8 mouse cellular contexts compared by ENCODE assay signal in the genomic region with DNA sequence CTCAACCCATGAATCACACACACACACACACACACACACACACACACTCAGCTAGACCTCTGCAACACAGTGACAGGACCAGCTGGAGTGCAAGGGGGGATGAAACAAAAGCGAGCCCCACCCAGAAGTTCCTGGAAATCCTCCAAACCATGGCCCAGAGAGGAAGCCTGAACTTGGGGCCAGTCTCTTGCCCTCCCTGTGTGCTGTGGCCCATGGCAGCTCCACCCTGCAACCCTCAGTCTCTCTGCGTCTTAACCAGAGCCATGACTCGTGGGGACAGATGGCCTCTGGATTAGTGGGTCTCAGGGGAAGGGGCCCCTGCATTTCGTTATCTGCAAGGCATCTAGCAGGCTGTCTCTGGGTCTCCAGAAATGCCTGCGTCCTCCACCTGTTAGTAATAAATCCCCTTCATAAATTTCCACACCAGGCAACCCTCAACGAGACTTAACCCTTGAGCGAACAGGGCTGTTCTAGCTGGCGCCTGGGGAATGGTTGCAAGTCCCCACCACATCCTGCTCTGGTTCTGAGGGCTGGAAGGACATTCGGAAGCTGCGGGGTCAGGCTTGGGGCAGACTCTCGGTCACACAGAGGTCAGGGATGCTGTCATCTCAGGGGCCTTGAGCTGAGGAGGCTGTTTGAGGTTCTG. TPM values are rescaled to one million over a fixed set of nuclear protein-coding genes. Genes with fewer than 3 reads are reported as not detected.
DNase-seq lines count a peak whose midpoint lies in the region; ATAC-seq lines count a peak whose summit lies in the region.

No protein-coding gene starts in this region.

- H3K27me3 ChIP-seq in midbrain, embryonic 11.5 days (ENCODE audit: control insufficient read depth, insufficient read depth, low read length) = no peaks in the 10 kb centered on the region; the same call in 1 of the 2 replicates
- H3K27me3 ChIP-seq in midbrain, embryonic 15.5 days (replicated peaks) = no peaks in the 10 kb centered on the region
- H3K27me3 ChIP-seq in lung, embryonic 15.5 days = no peaks in the 10 kb centered on the region
- H3K27me3 ChIP-seq in stomach, embryonic 16.5 days (ENCODE audit: control insufficient read depth, insufficient read depth, low read length) = no peaks in the 10 kb centered on the region

- no peak overlapping the region for H3K4me3 ChIP-seq in midbrain, embryonic 11.5 days (ENCODE audit: low read depth, low read length)
- H3K4me3 ChIP-seq in midbrain, embryonic 15.5 days = no peak overlapping the region
- H3K4me3 ChIP-seq in lung, embryonic 15.5 days = no peak overlapping the region
- H3K4me3 ChIP-seq in stomach, embryonic 16.5 days (replicated peaks; ENCODE audit: low read length) = no peak overlapping the region

- no peaks in the 10 kb centered on the region for H3K9me3 ChIP-seq in midbrain, embryonic 11.5 days (ENCODE audit: control insufficient read depth, low read length)
- H3K9me3 ChIP-seq in midbrain, embryonic 15.5 days = no peaks in the 10 kb centered on the region
- no peaks in the 10 kb centered on the region for H3K9me3 ChIP-seq in lung, embryonic 15.5 days
- H3K9me3 ChIP-seq in stomach, embryonic 16.5 days (replicated peaks; ENCODE audit: control insufficient read depth, low read length) = no peaks in the 10 kb centered on the region

- H3K4me2 ChIP-seq in midbrain, embryonic 11.5 days = no peak overlapping the region
- H3K4me2 ChIP-seq in midbrain, embryonic 15.5 days = no peak overlapping the region
- H3K4me2 ChIP-seq in lung, embryonic 15.5 days = no peak overlapping the region
- H3K4me2 ChIP-seq in stomach, embryonic 16.5 days (ENCODE audit: low read depth, low read length) = no peak overlapping the region

- WGBS in midbrain, embryonic 11.5 days = 47% methylated on average over 11 of the region's 11 CpGs
- 41% methylated on average over 11 of the region's 11 CpGs for WGBS in midbrain, embryonic 15.5 days
- WGBS in lung, embryonic 15.5 days = 21% methylated on average over 11 of the region's 11 CpGs
- 23% methylated on average over 11 of the region's 11 CpGs for WGBS in stomach, embryonic 16.5 days

- DNase-seq in midbrain, embryonic 11.5 days (ENCODE audit: low spot score, missing footprints) = no peak
- peak; percentile 71 for DNase-seq in embryo, embryonic 10 days (ENCODE audit: low spot score)
- peak; percentile 62 for DNase-seq in induced T-regulatory cell, adult 2 months (ENCODE audit: low read depth)
- DNase-seq in cerebellum, adult 11-12 months = no peak
- DNase-seq in left cerebral cortex, postnatal 4 days = no peak

- peaks cover 24% of the 10 kb centered on the region for H3K4me1 ChIP-seq in midbrain, embryonic 11.5 days (ENCODE audit: control insufficient read depth, insufficient read depth, low read length)
- peaks cover 26% of the 10 kb centered on the region for H3K4me1 ChIP-seq in midbrain, embryonic 15.5 days
- H3K4me1 ChIP-seq in lung, embryonic 15.5 days = peaks cover 67% of the 10 kb centered on the region
- H3K4me1 ChIP-seq in stomach, embryonic 16.5 days (ENCODE audit: control insufficient read depth, insufficient read depth, low read length) = peaks cover 71% of the 10 kb centered on the region

- intact Hi-C loops in left cerebral cortex, postnatal 4 days (cut with DNase I) = no loop called here

- H3K27ac ChIP-seq in midbrain, embryonic 11.5 days (ENCODE audit: low read depth, low read length) = no peak overlapping the region
- no peak overlapping the region for H3K27ac ChIP-seq in midbrain, embryonic 15.5 days
- 0 out of 2 replicates have a peak overlapping the region, but pooled peaks have one; percentile 39 for H3K27ac ChIP-seq in lung, embryonic 15.5 days
- H3K27ac ChIP-seq in stomach, embryonic 16.5 days (ENCODE audit: low read length) = peak overlapping the region; percentile 48

- no peaks in the 10 kb centered on the region for H3K36me3 ChIP-seq in midbrain, embryonic 11.5 days (ENCODE audit: control insufficient read depth, insufficient read depth, low read length)
- H3K36me3 ChIP-seq in midbrain, embryonic 15.5 days (replicated peaks) = no peaks in the 10 kb centered on the region
- no peaks in the 10 kb centered on the region for H3K36me3 ChIP-seq in lung, embryonic 15.5 days
- H3K36me3 ChIP-seq in stomach, embryonic 16.5 days (ENCODE audit: control insufficient read depth, insufficient read depth, low read length) = no peaks in the 10 kb centered on the region

- no peak overlapping the region for H3K9ac ChIP-seq in midbrain, embryonic 11.5 days (ENCODE audit: low read length)
- no peak overlapping the region for H3K9ac ChIP-seq in midbrain, embryonic 15.5 days
- no peak overlapping the region for H3K9ac ChIP-seq in lung, embryonic 15.5 days
- 0 out of 2 replicates have a peak overlapping the region, but pooled peaks have one; percentile 2 for H3K9ac ChIP-seq in stomach, embryonic 16.5 days (ENCODE audit: low read length)

- peak; percentile 42; the same call in 1 of the 2 replicates for ATAC-seq in midbrain, embryonic 11.5 days (ENCODE audit: low FRiP score)
- no peak for ATAC-seq in midbrain, embryonic 15.5 days (replicated peaks)
- ATAC-seq in lung, embryonic 15.5 days (ENCODE audit: borderline replicate concordance, extremely low read depth, low FRiP score, low TSS enrichment) = no peak
- ATAC-seq in stomach, embryonic 16.5 days (ENCODE audit: insufficient read depth, low FRiP score) = peak; percentile 18; the same call in 1 of the 2 replicates

RNA-seq across cellular contexts. Expression of a gene that starts 24.6 kb away (rescaled TPM):
- polyA plus RNA-seq in midbrain, embryonic 11.5 days (2014; fragmentation: Nextera tagmentation; extraction: Ambion mirVana) = 6.7 and 7.3 TPM in 2 replicates
- 21.9 and 22.0 TPM in 2 replicates for polyA plus RNA-seq in midbrain, embryonic 15.5 days (2015; fragmentation: Nextera tagmentation; extraction: Ambion mirVana)
- 19.6 and 21.2 TPM in 2 replicates for polyA plus RNA-seq in lung, embryonic 15.5 days (2015; fragmentation: Nextera tagmentation; extraction: Ambion mirVana)
- polyA plus RNA-seq in stomach, embryonic 16.5 days (2015; fragmentation: Nextera tagmentation; extraction: Ambion mirVana) = 11.4 and 11.8 TPM in 2 replicates
- 10 to 100 TPM; 33.9 to 35.4 TPM for total RNA-seq in left cerebral cortex, postnatal 4 days (2021)

Comparison
In these comparisons a context has a peak if more than half of its experiments do, and no peak if none do; other contexts are left out.
1. ATAC-seq: peak in midbrain, embryonic 11.5 days (single experiment) and stomach, embryonic 16.5 days (single experiment); none in midbrain, embryonic 15.5 days (single experiment) and lung, embryonic 15.5 days (single experiment).
2. DNase-seq: peak in embryo, embryonic 10 days (single experiment) and induced T-regulatory cell, adult 2 months (single experiment); none in midbrain, embryonic 11.5 days (single experiment), cerebellum, adult 11-12 months (single experiment) and left cerebral cortex, postnatal 4 days (single experiment).
3. H3K27ac ChIP-seq: peak in lung, embryonic 15.5 days (single experiment) and stomach, embryonic 16.5 days (single experiment); none in midbrain, embryonic 11.5 days (single experiment) and midbrain, embryonic 15.5 days (single experiment).